Mouse (Mus musculus) cortical plate, adult 2 months (tissue): ENCODE results near the gene Arntl. TPM values are rescaled to one million over a fixed set of nuclear protein-coding genes. Genes with fewer than 3 reads are reported as not detected.

Experiments used
- H3K27ac ChIP-seq: fragments of 200-500 bp; 2 replicates; pipeline ENCODE4 v1.5.1; 2012; ENCODE audit warnings: low read length, control low read depth, inconsistent platforms; ENCODE audit not compliant: insufficient read depth
- H3K4me1 ChIP-seq: fragments of 200-500 bp; 2 replicates; pipeline ENCODE4 v1.6.1; 2011; ENCODE audit warnings: low read length; ENCODE audit not compliant: control insufficient read depth, insufficient read depth
- H3K4me3 ChIP-seq: fragments of 200-500 bp; 2 replicates; pipeline ENCODE4 v1.5.1; 2011; ENCODE audit warnings: mild to moderate bottlenecking, low read length, control low read depth; ENCODE audit not compliant: insufficient read depth
- CTCF ChIP-seq: fragments of 200-500 bp; IDR thresholded peaks from 2 replicates; pipeline ENCODE4 v1.5.1; 2011; ENCODE audit warnings: mild to moderate bottlenecking, control low read depth, low read length; ENCODE audit not compliant: insufficient read depth; ENCODE audit errors: extremely low read depth
- POLR2A ChIP-seq: fragments of 200-500 bp; IDR thresholded peaks from 2 replicates; pipeline ENCODE4 v1.6.1; 2011; ENCODE audit warnings: mild to moderate bottlenecking, low read length, control low read depth; ENCODE audit not compliant: insufficient read depth; ENCODE audit errors: extremely low read depth
- polyA plus RNA-seq: library from polyadenylated mRNA; depleted of rRNA; stranded (reverse); fragments of >200 nt; gene quantifications from 2 replicates; pipeline ENCODE4 v1.2.3, GENCODE M21; 2012; rRNA removed

Arntl gene
- polyA plus RNA-seq, 1 experiment: 30.4 TPM

GRCm38 (mm10) chr7:113334036-113334435 is 126.8 kb downstream of the Arntl start:
- H3K4me3 ChIP-seq: no peak overlapping the region
- peaks cover 5% of the 10 kb centered on the region; the same call in 1 of the 2 replicates for H3K4me1 ChIP-seq
- no peak overlapping the region for H3K27ac ChIP-seq
- no peak for TF ChIP-seq POLR2A
- no peak for TF ChIP-seq CTCF

GRCm38 (mm10) chr7:113335250-113335649 is 128.0 kb downstream of the Arntl start:
- TF ChIP-seq CTCF (no peak), POLR2A (no peak)
- no peak overlapping the region for H3K4me3 ChIP-seq
- H3K4me1 ChIP-seq: peaks cover 5% of the 10 kb centered on the region; the same call in 1 of the 2 replicates
- H3K27ac ChIP-seq: 0 out of 2 replicates have a peak overlapping the region, but pooled peaks have one; percentile 45

GRCm38 (mm10) chr7:113347271-113347670 is 140.0 kb downstream of the Arntl start:
- Histone ChIP-seq H3K27ac (peak overlapping the region; percentile 65; the same call in 1 of the 2 replicates), H3K4me3 (peak overlapping the region; percentile 12; the same call in 1 of the 2 replicates), H3K4me1 (no peaks in the 10 kb centered on the region)
- TF ChIP-seq POLR2A (peak; percentile 26; the same call in 1 of the 2 replicates), CTCF (no peak)

GRCm38 (mm10) chr7:113347694-113348093 is 140.4 kb downstream of the Arntl start:
- Histone ChIP-seq H3K4me3 (peak overlapping the region; percentile 12; the same call in 1 of the 2 replicates), H3K27ac (no peak overlapping the region; the same call in 1 of the 2 replicates), H3K4me1 (no peaks in the 10 kb centered on the region)
- TF ChIP-seq CTCF: no peak
- no peak for TF ChIP-seq POLR2A

GRCm38 (mm10) chr7:113349089-113349488 is 141.8 kb downstream of the Arntl start:
- H3K4me1 ChIP-seq: no peaks in the 10 kb centered on the region
- no peak for TF ChIP-seq CTCF
- no peak for TF ChIP-seq POLR2A
- no peak overlapping the region for H3K27ac ChIP-seq
- H3K4me3 ChIP-seq: no peak overlapping the region

Other genes with a start within 250 kb of the Arntl start
- 75.1 and 81.9 TPM in 2 replicates for gene Btbd10, start 161.9 kb downstream of the Arntl start, polyA plus RNA-seq
- not detected in 2 replicates for gene Pth, start 181.1 kb downstream of the Arntl start, polyA plus RNA-seq